Mouse (Mus musculus): Measurements from ENCODE around the gene Pgam2.

DNA sequence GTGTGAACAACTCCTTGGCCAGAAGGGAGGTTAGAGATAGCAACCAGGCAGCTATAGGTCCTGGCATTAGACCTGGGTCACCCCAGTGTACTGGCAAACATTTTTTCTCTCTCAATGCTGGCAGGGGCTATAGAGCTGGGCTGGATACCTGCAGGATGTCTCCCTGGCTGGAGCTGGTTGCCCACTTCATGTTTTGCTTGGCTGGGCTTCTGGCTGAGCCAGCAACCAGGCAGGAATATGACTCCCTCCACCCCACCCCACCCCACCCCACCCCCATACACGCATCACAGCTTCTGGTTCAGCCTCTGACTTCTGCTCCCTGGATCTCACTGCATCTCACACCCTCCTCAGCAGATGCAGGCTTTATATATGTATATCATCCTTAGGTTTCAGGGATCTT, 48.8 kb upstream of the Pgam2 start:
- TF ChIP-seq ZC3H11A (IDR thresholded peaks at IDR 0.05; ENCODE audit: borderline replicate concordance, low read depth, low read length) (no peak), HCFC1 (IDR thresholded peaks at IDR 0.05; ENCODE audit: borderline replicate concordance, insufficient read depth, low read length) (no peak), CHD2 (IDR thresholded peaks at IDR 0.05; ENCODE audit: low read depth, low read length) (no peak), ZNF384 (IDR thresholded peaks at IDR 0.05; ENCODE audit: low read depth, low read length) (no peak)
